Mouse (Mus musculus) liver, postnatal 0 days (tissue): ENCODE measurements at regions not wholly inside any gene's neighbourhood (a gene's known extent, or its start where the extent isn't known, plus 50 kb on each side); places are given as distances from the start of the nearest gene placed in this dataset.

Experiments used
- CTCF ChIP-seq: sonication (generic); IDR thresholded peaks from 2 replicates; pipeline ENCODE4 v1.5.1; 2016; ENCODE audit warnings: antibody characterized with exemption, low read depth
- EP300 ChIP-seq: IDR thresholded peaks from 2 replicates; pipeline ENCODE4 v1.6.1; 2016; ENCODE audit warnings: antibody characterized with exemption, low read depth, mild to moderate bottlenecking

GRCm38 (mm10) chr13:52250371-52250770 lies 280.7 kb downstream of the Diras2 start:
- TF ChIP-seq CTCF = peak; percentile 47
- TF ChIP-seq EP300 = no peak
